Mouse (Mus musculus) G1E (cell line): ENCODE measurements around the gene Kbtbd4.

ENCODE experiments used
- CTCF ChIP-seq: IDR thresholded peaks from 2 replicates; pipeline ENCODE4 v1.5.1; 2012; ENCODE audit warnings: low read depth, low read length, inconsistent platforms, mixed read lengths
- POLR2AphosphoS5 ChIP-seq: IDR thresholded peaks from 2 replicates; pipeline ENCODE4 v1.6.1; 2012; ENCODE audit warnings: low read depth, low read length, inconsistent platforms; ENCODE audit not compliant: insufficient replicate concordance

DNA sequence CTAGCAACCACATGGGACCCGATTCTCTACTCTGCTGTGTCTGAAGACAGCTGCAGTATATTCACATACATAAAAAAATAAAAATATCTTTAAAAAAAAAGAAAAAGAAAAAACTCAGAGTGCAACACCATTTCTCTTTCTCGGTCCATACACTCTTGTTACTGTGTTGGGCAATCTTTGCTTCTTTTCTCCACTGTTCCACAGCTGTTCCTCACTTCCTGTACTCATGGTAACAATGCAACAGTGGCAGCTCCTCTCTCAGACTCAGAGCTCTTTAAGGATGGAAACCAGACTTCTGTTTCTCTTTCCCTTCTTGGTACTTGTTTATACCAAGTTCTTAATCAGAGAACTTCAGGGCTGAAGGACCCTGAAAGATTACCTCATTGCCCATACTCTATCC is 1.1 kb upstream of the Kbtbd4 start:
- TF ChIP-seq CTCF (no peak), POLR2AphosphoS5 (no peak)
